Mouse (Mus musculus) adrenal gland, postnatal 25 days (tissue): ENCODE measurements around the gene Grb7. TPM values are rescaled to one million over a fixed set of nuclear protein-coding genes. Genes with fewer than 3 reads are reported as not detected.

Experiments used
- total RNA-seq: library from RNA; stranded (reverse); gene quantifications from 2 replicates; pipeline ENCODE4 v1.2.3, GENCODE M21; 2021

Grb7 gene
- total RNA-seq, 1 experiment from 2014 or later, result not detected

Other genes starting within 250 kb of the Grb7 start
- gene Cdk12, start 243.3 kb upstream of the Grb7 start, total RNA-seq, result 49.5 and 51.7 TPM in 2 replicates
- not detected in 2 replicates for gene Neurod2, start 116.7 kb upstream of the Grb7 start, total RNA-seq
- gene Ppp1r1b, start 98.0 kb upstream of the Grb7 start, total RNA-seq, result 0.24 TPM in 1 of 2 replicates, not detected in the other
- 23.6 and 23.9 TPM in 2 replicates for gene Stard3, start 88.0 kb upstream of the Grb7 start, total RNA-seq
- 0.91 TPM in 1 of 2 replicates, not detected in the other for gene Tcap, start 62.6 kb upstream of the Grb7 start, total RNA-seq
- gene Pnmt, start 59.9 kb upstream of the Grb7 start, total RNA-seq, result 458 and 547 TPM in 2 replicates
- 3.6 and 6.5 TPM in 2 replicates for gene Pgap3, start 45.9 kb upstream of the Grb7 start, total RNA-seq
- gene Erbb2, start 33.9 kb upstream of the Grb7 start, total RNA-seq, result 3.8 and 6.2 TPM in 2 replicates
- 80.3 and 84.7 TPM in 2 replicates for gene Mien1, start 7.4 kb upstream of the Grb7 start, total RNA-seq
- 0.30 TPM in 1 of 2 replicates, not detected in the other for gene Ikzf3, start 99.6 kb downstream of the Grb7 start, total RNA-seq
- 0.70 TPM in 1 of 2 replicates, not detected in the other for gene Zpbp2, start 104.7 kb downstream of the Grb7 start, total RNA-seq
- 96.8 and 98.6 TPM in 2 replicates for gene Ormdl3, start 141.0 kb downstream of the Grb7 start, total RNA-seq
- gene Lrrc3c, start 151.9 kb downstream of the Grb7 start, total RNA-seq, result not detected in 2 replicates
- 7.6 and 13.5 TPM in 2 replicates for gene Gm12355, start 179.3 kb downstream of the Grb7 start, total RNA-seq
- 25.1 and 29.1 TPM in 2 replicates for gene Gsdma3, start 180.0 kb downstream of the Grb7 start, total RNA-seq
- 0.88 and 1.8 TPM in 2 replicates for gene Gsdma2, start 200.4 kb downstream of the Grb7 start, total RNA-seq
- gene Gsdma, start 218.0 kb downstream of the Grb7 start, total RNA-seq, result not detected in 2 replicates
- 134 and 138 TPM in 2 replicates for gene Psmd3, start 236.2 kb downstream of the Grb7 start, total RNA-seq